Mouse (Mus musculus) retina, adult 2 months (tissue): ENCODE data around the gene Jazf1.

ENCODE experiments used
- DNase-seq: peaks from one replicate; pipeline ENCODE4 v3.0.0-alpha.2; 2012; ENCODE audit warnings: low read depth, low spot score

Gene Jazf1

DNA sequence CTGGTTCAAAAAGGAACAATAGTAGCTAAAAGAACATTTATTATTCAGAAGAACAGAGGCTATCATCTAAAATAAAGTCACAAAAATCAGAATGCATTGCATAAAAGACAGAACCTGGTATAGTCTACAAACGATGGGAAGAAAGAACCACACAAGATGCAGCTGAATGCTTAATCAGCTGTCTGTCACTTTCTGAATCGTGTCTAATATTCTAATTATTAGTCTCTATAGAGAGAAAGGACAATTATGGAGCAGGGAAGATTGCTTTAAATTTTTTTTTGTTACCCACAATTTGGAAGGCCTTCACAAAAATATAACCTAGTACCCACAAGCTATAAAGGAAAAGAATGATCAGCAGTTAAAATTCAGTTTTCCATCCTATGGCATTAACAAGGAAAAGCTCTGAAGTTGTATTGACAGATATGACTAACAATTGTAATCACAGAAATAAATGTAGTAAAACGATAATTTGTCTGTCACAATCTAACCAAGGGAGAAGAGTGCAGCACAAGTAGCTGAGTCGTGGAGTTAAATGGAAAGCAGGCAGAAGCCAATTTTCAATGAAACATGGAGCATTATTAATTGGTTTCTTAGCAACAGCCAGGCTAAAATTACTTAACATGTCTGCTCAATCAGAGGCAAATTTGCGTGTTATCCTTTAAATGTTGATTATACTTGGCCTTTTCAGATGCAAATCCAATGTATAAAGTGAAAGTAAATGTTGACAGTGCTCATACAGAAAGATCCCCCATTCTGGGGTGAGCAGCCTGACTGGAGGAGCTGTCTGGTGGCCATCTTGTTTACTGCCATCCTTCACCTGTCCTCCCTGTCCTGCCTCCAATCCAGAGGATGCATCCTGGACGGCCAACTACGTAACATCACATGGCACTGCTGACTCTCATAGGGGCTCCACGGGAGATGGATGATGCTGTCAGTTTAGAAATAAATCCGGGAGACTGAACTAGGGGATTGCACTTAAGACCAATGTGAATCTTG is 53.7 kb downstream of the Jazf1 start:
- DNase-seq: no peak

DNA sequence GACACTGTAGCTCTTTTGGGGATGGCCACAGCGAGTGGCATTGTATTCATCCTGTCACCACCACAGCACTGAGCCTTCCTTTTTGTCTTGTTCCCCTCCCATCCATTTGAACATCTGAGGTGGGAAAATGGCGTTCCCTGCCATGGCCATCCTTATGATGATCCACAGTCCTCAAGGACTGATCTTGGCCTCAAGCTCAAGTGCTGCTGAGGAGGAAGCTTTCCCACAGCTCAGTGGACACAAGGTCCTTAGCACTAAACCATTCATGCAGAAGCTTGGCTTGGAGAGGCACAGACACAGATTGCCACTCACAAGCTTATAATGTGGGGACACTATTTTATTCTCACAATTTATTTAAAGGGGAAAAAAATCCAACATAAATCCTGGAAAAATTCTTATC is 58.1 kb downstream of the Jazf1 start:
- no peak for DNase-seq

- no peak for DNase-seq
These were observed 62.4 kb downstream of the Jazf1 start for GRCm38 (mm10) chr6:53006032-53006431.

DNA sequence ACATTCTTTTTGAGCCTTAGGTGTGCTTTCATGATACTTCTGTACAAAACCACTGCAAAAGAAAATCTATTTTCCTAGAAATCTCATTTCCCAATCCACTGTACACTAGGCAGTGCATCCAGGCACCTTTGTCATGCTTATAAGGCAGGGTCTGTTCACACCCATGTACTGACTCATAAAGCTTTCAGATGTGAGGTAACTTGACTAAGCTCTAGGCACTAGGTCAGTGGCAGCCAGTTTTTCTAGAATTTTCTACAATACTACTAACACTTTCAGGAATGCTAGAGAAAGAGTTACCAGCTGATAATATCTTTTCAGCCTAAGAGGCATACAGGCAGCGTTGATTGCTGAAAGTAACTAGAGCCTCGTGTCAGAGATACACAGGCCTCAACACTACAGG is 62.9 kb downstream of the Jazf1 start:
- DNase-seq: no peak

DNA sequence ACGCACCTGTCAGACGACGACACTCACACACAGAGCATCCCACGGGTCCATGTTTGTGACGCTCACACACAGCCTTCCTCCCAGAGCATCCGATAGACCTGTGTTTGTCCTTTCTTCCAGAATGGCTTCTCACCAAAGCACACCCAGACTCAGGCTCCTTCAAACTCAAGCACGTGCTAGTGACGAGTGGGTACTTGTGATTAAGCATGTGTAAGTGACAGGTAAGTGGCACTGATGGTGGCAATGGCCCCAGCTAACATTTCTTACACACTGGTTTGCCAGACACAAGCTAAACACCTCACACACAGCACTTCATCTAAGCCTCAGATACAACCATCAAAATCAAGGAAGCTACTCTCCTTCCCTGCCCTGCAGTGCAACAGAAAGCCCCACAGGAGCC is 77.6 kb downstream of the Jazf1 start:
- no peak for DNase-seq

GRCm38 (mm10) chr6:52987905-52988640 is 80.4 kb downstream of the Jazf1 start:
- no peak for DNase-seq

- peak; percentile 39 for DNase-seq
These were observed 81.0 kb downstream of the Jazf1 start for GRCm38 (mm10) chr6:52987391-52987790.

DNA sequence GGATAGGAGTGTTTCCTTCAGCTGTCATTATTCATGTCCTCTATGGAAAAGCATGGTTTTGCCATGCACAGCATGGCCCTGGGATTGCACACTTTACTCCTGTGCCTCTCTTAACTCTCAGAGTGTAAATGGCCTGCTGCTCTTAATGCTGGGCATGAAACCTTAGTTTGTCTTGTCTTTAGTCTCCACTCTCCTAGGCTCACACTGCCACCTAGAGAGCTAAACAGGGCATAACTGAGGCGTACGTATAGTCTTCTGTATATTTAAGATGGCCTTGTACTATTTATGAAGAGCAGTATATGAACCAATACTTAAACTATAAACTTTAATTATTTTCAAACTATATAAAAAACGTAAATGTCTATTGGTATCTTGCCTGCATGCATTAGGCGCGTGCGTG is 86.3 kb downstream of the Jazf1 start:
- DNase-seq: no peak

GRCm38 (mm10) chr6:52979503-52979902 is 88.9 kb downstream of the Jazf1 start:
- no peak for DNase-seq

DNA sequence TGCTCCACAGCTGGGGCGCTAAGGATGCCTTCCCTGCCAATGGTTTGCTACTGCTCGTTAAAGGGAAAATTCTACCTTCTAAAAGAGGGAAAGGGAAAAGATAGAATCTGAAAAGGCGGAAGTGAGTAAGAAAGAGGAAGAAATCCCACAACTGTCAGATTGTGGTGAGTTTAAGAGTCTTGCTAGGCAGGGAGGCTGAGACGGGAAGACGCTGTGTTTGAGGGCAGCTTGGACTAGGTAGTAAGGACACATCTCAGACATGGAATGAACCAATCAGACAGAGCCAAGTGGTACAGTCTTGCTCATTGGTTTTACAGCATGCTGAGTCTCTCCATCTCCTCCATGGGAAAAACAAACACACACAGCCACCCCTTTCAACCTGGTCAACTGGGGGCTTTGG is 95.1 kb downstream of the Jazf1 start:
- no peak for DNase-seq

DNA sequence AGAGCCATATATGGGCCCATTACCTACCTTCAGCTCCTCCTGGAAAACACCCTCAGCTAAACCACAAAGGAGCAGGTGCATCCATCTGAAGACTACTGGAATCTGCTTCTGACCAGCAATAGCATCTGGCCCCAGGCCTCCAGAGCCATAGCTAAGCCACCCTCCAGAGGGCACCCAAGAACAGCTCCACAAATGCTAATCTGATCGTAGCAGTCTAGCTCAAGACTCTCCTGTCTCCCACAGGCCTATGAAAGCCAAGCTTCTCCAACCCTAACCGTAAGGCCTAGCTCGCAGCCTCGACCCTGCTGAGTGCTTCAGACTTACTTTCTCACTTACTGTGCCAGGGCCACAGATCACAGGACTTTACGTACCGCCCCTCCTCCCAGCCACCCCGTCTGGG is 96.3 kb downstream of the Jazf1 start:
- no peak for DNase-seq

GRCm38 (mm10) chr6:52969717-52970261 is 98.6 kb downstream of the Jazf1 start:
- peak; percentile 48 for DNase-seq

DNA sequence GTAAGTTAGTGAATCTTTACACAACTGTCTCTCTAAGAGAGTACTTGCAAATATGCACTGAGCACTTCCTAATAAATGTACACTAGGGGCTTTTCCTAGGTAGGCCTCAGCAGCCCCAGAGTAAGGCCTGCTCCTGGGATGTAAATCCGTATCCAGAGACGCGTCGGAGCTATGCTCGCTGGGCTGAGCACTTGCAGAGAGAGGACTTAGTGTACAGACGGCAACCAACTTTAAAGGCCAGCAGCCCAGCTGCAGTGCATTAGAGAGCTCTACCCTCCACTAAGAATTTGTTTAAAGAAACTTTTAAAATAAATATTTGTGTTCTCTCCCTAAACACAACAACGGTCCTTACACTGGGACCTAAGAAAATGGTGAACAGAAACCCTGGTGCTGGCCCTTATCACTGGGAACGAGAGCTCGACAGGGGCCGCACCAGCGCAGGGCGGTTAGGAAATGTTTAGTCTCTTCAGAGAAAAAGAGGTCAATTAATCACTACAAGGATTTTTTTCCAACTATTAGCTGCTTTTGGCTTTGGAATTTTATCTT is 100.0 kb downstream of the Jazf1 start:
- no peak for DNase-seq

DNA sequence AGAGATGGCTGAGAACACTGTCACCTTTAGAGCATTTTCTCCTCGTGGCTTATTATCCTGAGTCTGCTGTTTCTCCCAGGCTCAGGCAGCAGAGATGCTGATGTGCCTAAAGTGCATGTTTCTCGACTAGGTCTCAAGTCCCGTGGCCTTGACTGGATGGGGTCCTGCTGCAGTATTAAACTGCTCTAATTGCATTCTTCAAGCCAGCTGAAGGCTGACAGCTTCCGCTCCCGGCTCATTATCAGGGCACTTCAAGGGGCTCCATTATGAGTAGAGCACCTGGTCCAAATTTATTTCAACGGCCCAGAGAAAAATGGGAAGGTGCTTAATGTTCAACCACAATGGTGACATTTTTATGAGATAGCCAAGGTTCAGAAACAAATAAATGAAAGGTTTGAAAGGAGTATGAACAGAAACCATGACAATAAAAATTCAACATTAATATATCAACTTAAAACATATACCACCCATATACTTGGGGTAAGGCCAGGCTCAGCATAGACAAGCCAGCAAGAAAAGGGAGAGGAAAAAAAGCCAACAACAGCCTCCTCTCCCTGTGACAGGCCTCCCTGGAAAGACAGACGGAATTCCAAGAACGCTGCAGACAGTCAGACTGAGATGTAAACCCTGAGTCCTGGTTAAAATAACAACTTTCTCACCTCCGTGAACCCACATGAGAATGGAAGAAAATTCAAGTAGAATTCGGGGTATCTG is 100.7 kb downstream of the Jazf1 start:
- no peak for DNase-seq

DNA sequence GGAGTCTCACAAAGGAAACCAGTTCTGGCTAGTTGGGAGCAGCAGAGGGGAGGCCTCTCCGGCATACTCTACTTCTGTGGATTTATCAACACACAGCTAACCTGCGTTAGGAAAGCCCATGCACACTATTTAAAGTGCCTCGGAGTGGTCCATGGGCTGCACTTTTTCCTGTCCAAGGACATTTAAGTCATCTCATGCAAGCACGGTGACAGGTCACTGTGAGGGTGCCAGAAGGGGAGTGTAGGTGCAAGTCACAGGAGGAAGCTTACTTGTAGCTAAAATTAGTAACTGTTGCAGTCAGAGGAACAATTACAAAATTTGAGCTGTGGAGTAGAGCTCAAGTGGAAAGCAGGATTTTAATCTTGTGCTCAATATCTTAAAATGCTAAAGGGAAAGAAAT is 102.4 kb downstream of the Jazf1 start:
- no peak for DNase-seq

DNA sequence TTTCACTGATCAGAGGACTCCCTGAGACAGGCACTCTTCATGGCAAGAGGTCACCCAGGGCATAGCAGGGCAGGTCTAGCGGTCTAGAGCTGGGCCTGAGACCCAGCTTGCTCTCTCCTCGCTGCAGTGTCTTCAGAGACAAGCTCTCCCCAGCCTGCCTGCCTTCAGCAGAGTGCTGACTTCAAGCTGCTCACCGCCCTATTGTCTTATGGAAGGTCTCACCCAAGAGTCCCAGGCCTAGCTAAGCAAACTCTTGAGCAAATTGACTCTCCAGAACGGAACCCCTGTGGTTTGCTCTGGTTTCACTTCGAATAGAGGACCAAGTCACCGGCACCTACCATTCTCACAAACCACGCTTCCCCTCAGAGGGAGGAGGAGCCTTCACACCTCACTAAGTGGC is 103.1 kb downstream of the Jazf1 start:
- DNase-seq: no peak

DNA sequence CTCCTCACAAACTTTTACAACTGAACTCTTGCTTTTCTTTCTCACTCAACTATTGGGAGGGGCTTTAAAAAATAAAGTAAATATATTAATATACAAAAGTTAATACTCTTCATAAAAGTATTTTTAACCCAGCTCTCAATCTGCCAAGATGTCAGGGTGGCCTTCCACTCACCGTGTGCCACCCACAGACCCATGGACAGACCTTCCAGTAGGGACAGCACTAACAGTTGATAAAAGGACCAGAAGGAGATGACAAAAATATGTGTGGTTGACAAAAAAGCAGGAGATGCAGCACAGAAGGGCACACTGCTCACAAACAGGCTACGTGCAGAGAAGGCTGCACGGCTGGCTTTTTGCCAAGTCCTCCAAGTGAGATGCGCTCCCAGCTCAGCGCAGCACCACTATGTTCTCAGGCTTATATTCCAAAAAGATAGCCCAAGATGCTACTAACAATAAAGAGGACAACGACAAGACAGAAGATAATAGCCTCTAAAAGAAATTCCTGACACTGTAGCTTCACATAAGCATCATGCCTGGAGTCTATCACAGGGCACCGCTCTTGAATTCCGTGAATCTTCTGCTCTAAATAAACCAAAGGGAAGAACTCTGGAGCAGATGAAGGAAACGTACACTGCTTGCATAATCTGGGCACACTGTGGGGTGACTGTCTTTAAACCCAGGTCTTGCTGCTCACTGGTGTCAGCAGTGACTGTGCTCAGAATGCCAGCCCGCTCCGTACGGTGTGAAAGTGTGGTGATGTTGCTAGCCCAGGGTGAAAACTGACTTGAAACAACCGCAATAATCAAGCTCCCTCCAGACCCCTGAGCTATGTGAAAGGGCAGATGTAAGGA is 104.4 kb downstream of the Jazf1 start:
- DNase-seq: no peak

DNA sequence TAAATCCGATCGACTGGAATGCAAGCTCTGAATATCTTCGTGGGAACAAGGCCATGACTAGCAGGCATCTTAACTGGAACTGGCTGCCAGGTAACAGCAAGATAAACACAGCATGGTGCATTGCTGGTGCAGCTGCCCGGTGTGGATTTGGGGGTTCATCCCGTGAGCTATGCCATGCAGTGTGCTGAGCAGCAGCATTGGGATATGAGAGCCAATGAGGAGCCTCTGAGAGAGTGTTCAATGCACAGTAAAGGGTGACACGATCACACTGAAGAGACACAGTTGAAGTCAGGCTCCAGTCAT is 105.0 kb downstream of the Jazf1 start:
- DNase-seq: no peak

DNA sequence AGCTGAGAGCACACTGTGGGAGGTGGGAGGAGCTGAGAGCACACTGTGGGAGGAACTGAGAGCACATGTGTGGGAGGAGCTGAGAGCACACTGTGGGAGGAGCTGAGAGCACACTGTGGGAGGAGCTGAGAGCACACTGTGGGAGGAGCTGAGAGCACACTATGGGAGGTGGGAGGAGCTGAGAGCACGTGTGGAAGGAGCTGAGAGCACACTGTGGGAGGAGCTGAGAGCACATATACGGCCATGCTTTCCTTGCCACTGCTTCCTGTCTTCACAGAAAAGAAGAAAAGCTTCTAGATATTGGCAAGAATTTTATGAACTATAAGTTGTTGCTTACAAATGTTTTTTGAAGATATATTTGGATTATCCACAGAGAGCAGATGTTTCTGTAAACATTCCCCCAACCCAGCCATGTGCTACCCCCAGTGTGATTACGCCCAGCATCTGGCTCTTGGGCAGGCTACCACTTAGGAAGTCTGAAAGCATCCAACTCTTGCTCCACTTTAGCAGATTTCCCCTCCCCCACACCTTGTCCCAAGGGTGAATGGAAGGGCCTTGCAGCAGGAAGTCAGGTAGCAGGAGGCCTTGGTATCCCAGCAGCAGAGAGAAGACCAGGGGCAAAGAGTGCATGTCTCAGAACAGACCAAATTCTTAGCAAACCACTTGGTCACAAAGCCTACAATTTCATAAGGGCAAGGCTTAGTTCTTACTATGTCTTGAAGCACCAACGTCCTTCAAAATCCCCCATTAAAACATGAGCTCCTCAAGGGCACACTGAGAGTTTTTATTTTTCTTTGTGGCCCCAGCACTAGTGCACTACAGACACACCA is 105.6 kb downstream of the Jazf1 start:
- no peak for DNase-seq
